Mouse (Mus musculus): ENCODE results near the gene Gse1. TPM values are rescaled to one million over a fixed set of nuclear protein-coding genes. Genes with fewer than 3 reads are reported as not detected.

Gse1 gene
- polyA plus RNA-seq, 1 experiment from 2014 or later = 10.0 TPM

DNA sequence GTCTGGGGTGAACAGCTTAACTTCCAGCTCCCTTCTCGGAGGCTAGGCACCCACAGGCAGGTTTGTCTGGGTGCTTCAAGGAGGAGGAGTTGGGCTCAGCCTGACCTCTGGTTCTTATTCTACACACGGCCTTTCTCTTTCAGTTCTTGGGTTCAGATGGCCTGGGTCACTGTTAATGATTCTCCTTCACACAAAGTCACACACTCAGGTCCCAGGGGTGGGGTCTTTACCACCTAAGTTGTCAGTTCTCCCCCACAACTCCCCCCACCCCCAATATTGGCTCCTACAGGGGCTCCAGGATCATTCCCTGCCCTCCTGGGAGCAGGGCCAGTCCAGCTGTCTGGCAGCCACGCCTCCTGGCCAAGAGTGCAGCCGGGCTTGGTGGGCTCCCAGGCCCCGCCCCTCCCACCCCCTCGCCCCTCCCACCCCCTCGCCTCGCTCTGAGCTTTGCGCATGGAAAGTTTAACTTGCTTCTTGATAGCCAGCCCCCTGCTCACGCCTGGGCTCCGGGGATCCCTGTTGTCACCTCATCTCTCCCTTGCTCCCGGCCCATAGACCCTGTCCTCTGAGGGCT lies 288.0 kb downstream of the Gse1 start:
- Histone ChIP-seq H3K4me1 (peaks cover 98% of the 10 kb centered on the region), H3K36me3 (no peaks in the 10 kb centered on the region), H3K9ac (no peak overlapping the region), H3K27ac (peak overlapping the region; percentile 54; the same call in 1 of the 2 replicates), H3K4me3 (replicated peaks) (no peak overlapping the region), H3K9me3 (replicated peaks) (no peaks in the 10 kb centered on the region), H3K27me3 (0 out of 2 replicates have a peak, but pooled peaks cover 4% of the 10 kb centered on the region), H3K4me2 (peak overlapping the region; percentile 33)
- 10% methylated on average over 12 of the region's 12 CpGs for whole genome bisulfite sequencing
- ATAC-seq (replicated peaks; ENCODE audit: low FRiP score) = no peak

DNA sequence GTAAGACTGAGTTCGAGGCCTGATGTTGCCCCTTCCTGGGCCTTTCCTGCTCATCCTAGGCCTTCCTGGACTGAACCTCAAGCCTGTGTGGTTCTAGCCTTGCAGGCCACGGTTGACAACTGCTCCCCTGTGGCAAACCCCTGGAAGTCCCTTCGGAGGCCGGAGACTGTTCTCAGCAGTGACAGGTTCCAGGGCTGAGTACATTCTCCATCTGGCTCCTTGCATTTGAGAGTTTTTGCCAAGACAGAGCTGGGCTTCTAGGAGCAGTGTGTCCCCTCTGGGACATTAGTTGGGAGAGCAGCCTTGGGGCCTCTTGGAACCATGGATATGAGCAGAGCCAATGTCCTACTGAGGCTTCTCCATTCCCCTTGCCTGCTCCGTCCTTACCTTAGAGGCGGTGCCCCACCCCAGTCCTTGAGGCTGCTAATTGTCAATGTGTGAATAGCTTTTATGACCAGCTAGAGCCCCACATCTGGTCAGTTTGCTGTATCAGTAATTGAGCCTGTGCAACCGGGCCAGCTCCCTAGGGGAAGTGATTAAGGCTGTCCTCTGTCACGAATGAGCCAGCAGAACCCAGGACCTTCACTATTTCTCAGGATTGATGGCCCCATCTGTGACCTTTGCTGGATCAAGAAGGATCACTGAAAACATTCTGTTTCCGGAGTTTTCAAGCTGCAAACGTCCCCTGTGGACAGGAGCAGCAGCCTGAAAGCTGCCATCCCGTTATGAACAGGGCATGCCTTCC lies 289.6 kb downstream of the Gse1 start:
- Histone ChIP-seq H3K27ac (peak overlapping the region; percentile 71), H3K9me3 (replicated peaks) (no peaks in the 10 kb centered on the region), H3K4me1 (peaks cover 91% of the 10 kb centered on the region), H3K9ac (no peak overlapping the region), H3K4me3 (replicated peaks) (no peak overlapping the region), H3K36me3 (no peaks in the 10 kb centered on the region), H3K4me2 (no peak overlapping the region), H3K27me3 (0 out of 2 replicates have a peak, but pooled peaks cover 9% of the 10 kb centered on the region)
- 24% methylated on average over 11 of the region's 11 CpGs for WGBS
- no peak for ATAC-seq (replicated peaks; ENCODE audit: low FRiP score)

- H3K9me3 ChIP-seq (replicated peaks) = no peaks in the 10 kb centered on the region
- H3K27me3 ChIP-seq = 0 out of 2 replicates have a peak, but pooled peaks cover 9% of the 10 kb centered on the region
- H3K4me2 ChIP-seq = no peak overlapping the region
- WGBS = 71% methylated on average over 14 of the region's 14 CpGs
- H3K4me3 ChIP-seq (replicated peaks) = no peak overlapping the region
- H3K27ac ChIP-seq = peak overlapping the region; percentile 71; the same call in 1 of the 2 replicates
- no peaks in the 10 kb centered on the region for H3K36me3 ChIP-seq
- peak; percentile 26; the same call in 1 of the 2 replicates for ATAC-seq (replicated peaks; ENCODE audit: low FRiP score)
- H3K9ac ChIP-seq = no peak overlapping the region
- H3K4me1 ChIP-seq = peaks cover 87% of the 10 kb centered on the region
Observed at GRCm38 (mm10) chr8:120518736-120519534, 290.7 kb downstream of the Gse1 start.

DNA sequence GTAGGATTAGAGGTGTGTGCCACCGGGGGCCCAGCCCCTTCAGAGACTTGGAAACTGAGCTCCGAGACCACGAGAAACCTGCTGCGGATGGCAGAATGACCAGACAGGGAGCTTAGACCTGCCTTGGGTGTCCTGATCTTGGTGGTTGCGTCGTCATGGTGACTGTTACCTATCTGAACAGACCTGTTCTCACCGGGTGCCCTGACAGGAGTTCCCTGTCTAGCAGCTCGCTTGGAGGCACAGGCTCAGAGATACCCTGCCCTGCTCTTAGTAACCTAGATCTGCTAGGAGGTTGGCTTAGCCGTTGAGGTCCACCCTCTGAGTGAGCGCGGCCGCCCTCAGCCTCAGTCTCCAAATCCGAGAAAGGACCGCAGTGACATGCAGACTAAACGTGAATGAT lies 292.0 kb downstream of the Gse1 start:
- H3K4me2 ChIP-seq = peak overlapping the region; percentile 23
- ATAC-seq (replicated peaks; ENCODE audit: low FRiP score) = no peak
- peaks cover 85% of the 10 kb centered on the region for H3K4me1 ChIP-seq
- 0 out of 2 replicates have a peak overlapping the region, but pooled peaks have one; percentile 11 for H3K9ac ChIP-seq
- H3K27me3 ChIP-seq = 0 out of 2 replicates have a peak, but pooled peaks cover 12% of the 10 kb centered on the region
- H3K36me3 ChIP-seq = no peaks in the 10 kb centered on the region
- no peaks in the 10 kb centered on the region for H3K9me3 ChIP-seq (replicated peaks)
- WGBS = 60% methylated on average over 15 of the region's 15 CpGs
- H3K27ac ChIP-seq = peak overlapping the region; percentile 51; the same call in 1 of the 2 replicates
- no peak overlapping the region for H3K4me3 ChIP-seq (replicated peaks)

GRCm38 (mm10) chr8:120520707-120521590 lies 292.7 kb downstream of the Gse1 start:
- no peak overlapping the region for H3K4me3 ChIP-seq (replicated peaks)
- 18% methylated on average over 20 of the region's 20 CpGs for WGBS
- peaks cover 85% of the 10 kb centered on the region for H3K4me1 ChIP-seq
- peak overlapping the region; percentile 23 for H3K4me2 ChIP-seq
- H3K27me3 ChIP-seq = 0 out of 2 replicates have a peak, but pooled peaks cover 12% of the 10 kb centered on the region
- no peaks in the 10 kb centered on the region for H3K36me3 ChIP-seq
- H3K27ac ChIP-seq = peak overlapping the region; percentile 54; the same call in 1 of the 2 replicates
- 0 out of 2 replicates have a peak overlapping the region, but pooled peaks have one; percentile 11 for H3K9ac ChIP-seq
- no peaks in the 10 kb centered on the region for H3K9me3 ChIP-seq (replicated peaks)
- ATAC-seq (replicated peaks; ENCODE audit: low FRiP score) = no peak

DNA sequence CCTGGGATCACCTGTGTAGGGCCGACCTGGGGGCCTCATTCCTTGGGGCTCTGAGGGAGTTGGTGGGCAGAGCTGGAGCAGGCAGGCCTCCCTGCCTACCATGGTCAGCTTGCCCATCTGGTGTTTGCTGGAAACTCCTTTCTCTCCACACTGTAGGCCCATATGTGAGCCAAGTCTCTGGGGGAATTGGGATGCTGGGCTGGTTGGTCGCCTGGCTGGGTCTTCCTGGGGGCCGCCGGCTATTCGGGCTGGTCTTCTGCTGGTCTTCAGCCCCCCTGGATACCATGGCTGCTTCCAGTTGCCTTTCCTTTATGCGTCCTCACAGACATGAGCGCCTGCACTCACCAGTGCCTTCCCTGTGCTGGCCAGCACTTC lies 293.3 kb downstream of the Gse1 start:
- H3K4me2 ChIP-seq = 0 out of 2 replicates have a peak overlapping the region, but pooled peaks have one; percentile 23
- no peaks in the 10 kb centered on the region for H3K36me3 ChIP-seq
- no peak overlapping the region for H3K9ac ChIP-seq
- no peak for ATAC-seq (replicated peaks; ENCODE audit: low FRiP score)
- 66% methylated on average over 7 of the region's 7 CpGs for WGBS
- H3K27ac ChIP-seq = 0 out of 2 replicates have a peak overlapping the region, but pooled peaks have one; percentile 54
- H3K9me3 ChIP-seq (replicated peaks) = no peaks in the 10 kb centered on the region
- 0 out of 2 replicates have a peak, but pooled peaks cover 12% of the 10 kb centered on the region for H3K27me3 ChIP-seq
- H3K4me1 ChIP-seq = peaks cover 85% of the 10 kb centered on the region
- H3K4me3 ChIP-seq (replicated peaks) = no peak overlapping the region

DNA sequence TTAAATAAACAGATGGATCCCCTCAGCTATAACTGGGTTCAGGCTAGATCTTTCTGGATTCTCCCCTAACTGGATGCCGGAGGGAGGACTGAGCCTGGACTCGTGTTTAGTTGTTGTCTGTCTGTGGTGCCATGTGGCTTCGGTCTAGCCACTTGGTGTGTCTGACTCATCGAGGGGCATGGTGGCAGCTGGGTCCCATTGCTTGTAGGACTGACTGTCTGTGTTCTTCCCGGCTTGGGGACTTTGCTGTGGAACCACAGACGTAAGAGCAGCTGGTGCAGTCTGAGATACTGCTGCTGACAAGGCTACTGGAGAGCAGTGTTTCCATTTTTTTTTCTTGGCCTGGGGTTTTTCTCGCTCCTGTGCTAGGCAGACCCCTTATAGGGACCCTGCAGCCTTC lies 295.4 kb downstream of the Gse1 start:
- no peak overlapping the region for H3K9ac ChIP-seq
- 0 out of 2 replicates have a peak, but pooled peaks cover 12% of the 10 kb centered on the region for H3K27me3 ChIP-seq
- no peak overlapping the region for H3K4me3 ChIP-seq (replicated peaks)
- 63% methylated on average over 7 of the region's 7 CpGs for WGBS
- ATAC-seq (replicated peaks; ENCODE audit: low FRiP score) = no peak
- H3K27ac ChIP-seq = no peak overlapping the region
- H3K9me3 ChIP-seq (replicated peaks) = no peaks in the 10 kb centered on the region
- no peak overlapping the region for H3K4me2 ChIP-seq
- peaks cover 85% of the 10 kb centered on the region for H3K4me1 ChIP-seq
- no peaks in the 10 kb centered on the region for H3K36me3 ChIP-seq

DNA sequence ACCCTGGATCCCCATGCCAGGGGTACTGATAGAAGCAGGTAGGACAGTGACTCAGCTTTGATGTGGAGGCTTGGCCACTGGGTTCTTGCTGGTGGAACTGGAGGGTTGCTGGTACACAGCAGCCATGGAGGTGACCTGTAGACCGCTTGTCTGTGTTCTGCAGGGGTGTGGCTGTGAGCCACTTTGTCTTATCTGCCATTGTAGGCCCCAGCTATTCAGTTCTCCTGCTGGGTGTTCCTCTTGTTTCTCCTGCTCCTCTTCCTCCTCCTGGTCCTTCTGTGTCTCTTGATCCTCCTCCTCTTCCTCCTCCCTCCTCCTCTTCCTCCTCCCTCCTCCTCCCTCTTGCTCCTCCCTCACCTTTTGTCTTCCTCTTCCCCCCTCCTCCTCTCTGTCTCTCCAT lies 296.9 kb downstream of the Gse1 start:
- Histone ChIP-seq H3K36me3 (no peaks in the 10 kb centered on the region), H3K4me1 (peaks cover 78% of the 10 kb centered on the region), H3K27me3 (0 out of 2 replicates have a peak, but pooled peaks cover 12% of the 10 kb centered on the region), H3K9me3 (replicated peaks) (no peaks in the 10 kb centered on the region), H3K9ac (no peak overlapping the region), H3K4me3 (replicated peaks) (no peak overlapping the region), H3K27ac (no peak overlapping the region), H3K4me2 (no peak overlapping the region)
- 80% methylated on average over 1 of the region's 1 CpGs for WGBS
- ATAC-seq (replicated peaks; ENCODE audit: low FRiP score) = no peak

GRCm38 (mm10) chr8:120525832-120526231 lies 297.6 kb downstream of the Gse1 start:
- no peaks in the 10 kb centered on the region for H3K9me3 ChIP-seq (replicated peaks)
- WGBS = 19% methylated on average over 6 of the region's 6 CpGs
- peaks cover 71% of the 10 kb centered on the region for H3K4me1 ChIP-seq
- no peak overlapping the region for H3K4me3 ChIP-seq (replicated peaks)
- 0 out of 2 replicates have a peak, but pooled peaks cover 12% of the 10 kb centered on the region for H3K27me3 ChIP-seq
- no peak overlapping the region for H3K4me2 ChIP-seq
- no peaks in the 10 kb centered on the region for H3K36me3 ChIP-seq
- 0 out of 2 replicates have a peak, but pooled peaks have one; percentile 20 for ATAC-seq (replicated peaks; ENCODE audit: low FRiP score)
- no peak overlapping the region for H3K9ac ChIP-seq
- H3K27ac ChIP-seq = peak overlapping the region; percentile 16; the same call in 1 of the 2 replicates

DNA sequence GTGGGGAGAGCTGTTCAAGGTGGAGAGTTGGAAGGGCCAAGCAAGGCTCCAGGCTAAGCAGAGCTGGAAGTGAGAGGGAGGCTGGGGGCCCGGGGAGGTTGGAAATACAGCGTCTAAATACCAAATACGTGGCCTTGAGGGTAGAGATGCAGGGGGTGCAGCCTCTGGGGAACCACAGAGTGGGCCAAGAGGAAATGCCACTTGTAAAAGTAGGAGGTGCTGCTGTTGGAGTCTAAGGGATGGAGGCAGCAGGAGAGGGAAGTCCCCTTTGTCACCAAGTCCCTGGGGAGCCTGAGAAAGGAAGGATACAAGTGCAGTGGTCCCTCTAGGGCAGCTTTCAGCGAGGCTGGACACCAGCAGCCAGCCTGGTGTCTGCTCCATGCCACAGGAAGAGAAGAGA lies 298.3 kb downstream of the Gse1 start:
- H3K27me3 ChIP-seq = 0 out of 2 replicates have a peak, but pooled peaks cover 10% of the 10 kb centered on the region
- WGBS = 35% methylated on average over 4 of the region's 4 CpGs
- no peak for ATAC-seq (replicated peaks; ENCODE audit: low FRiP score)
- H3K27ac ChIP-seq = no peak overlapping the region
- H3K36me3 ChIP-seq = no peaks in the 10 kb centered on the region
- no peaks in the 10 kb centered on the region for H3K9me3 ChIP-seq (replicated peaks)
- no peak overlapping the region for H3K4me2 ChIP-seq
- H3K4me3 ChIP-seq (replicated peaks) = no peak overlapping the region
- H3K9ac ChIP-seq = no peak overlapping the region
- H3K4me1 ChIP-seq = peaks cover 70% of the 10 kb centered on the region

- Histone ChIP-seq H3K27me3 (0 out of 2 replicates have a peak, but pooled peaks cover 9% of the 10 kb centered on the region), H3K4me1 (peaks cover 82% of the 10 kb centered on the region), H3K9me3 (replicated peaks) (no peaks in the 10 kb centered on the region), H3K4me2 (no peak overlapping the region), H3K36me3 (no peaks in the 10 kb centered on the region), H3K4me3 (replicated peaks) (no peak overlapping the region), H3K9ac (no peak overlapping the region), H3K27ac (peak overlapping the region; percentile 41; the same call in 1 of the 2 replicates)
- 42% methylated on average over 3 of the region's 3 CpGs for WGBS
- no peak; the same call in 1 of the 2 replicates for ATAC-seq (replicated peaks; ENCODE audit: low FRiP score)
Observed at GRCm38 (mm10) chr8:120528332-120528731, 300.1 kb downstream of the Gse1 start.
